In the genomic region with DNA sequence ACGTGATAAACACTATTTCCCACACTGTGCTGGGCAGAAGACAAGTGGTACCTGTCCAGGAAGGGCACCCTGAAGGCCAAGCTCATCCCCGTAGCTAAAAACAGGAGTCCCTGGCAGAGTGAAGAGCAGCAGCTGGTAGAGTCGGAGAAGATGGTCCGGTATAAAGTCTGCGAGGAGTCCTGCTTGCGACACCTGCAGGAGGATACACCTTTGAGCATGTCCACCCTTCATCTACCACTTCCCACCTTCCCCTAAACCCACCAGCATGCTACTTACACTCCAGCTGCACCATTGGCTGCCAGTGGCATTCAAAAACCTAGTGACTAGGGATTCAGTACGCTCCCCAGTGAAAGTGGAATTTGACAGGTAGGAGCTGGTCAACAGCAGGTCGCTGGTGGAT, we compare ENCODE assay signal across 13 mouse cellular contexts. TPM values are rescaled to one million over a fixed set of nuclear protein-coding genes. Genes with fewer than 3 reads are reported as not detected.
"Had no signal": no experiment of that assay in that cellular context is flagged by ENCODE, and none has a peak within 500 bp of the region (broad histone marks: within the 10 kb centered on the region; RNA-seq: fewer than 3 reads in every experiment).

No protein-coding gene starts in this region.

- DNase-seq: kidney, adult 8-10 months; kidney, postnatal 25 days; layer of hippocampus, adult 9-11 months; layer of hippocampus, postnatal 36 days; lung, adult 2 months; lung, postnatal 36 days; thymus, postnatal 4 days had no signal

- H3K27me3 ChIP-seq: intestine, embryonic 15.5 days; limb, embryonic 15.5 days; midbrain, embryonic 13.5 days; neural tube, embryonic 12.5 days had no signal

- H3K27ac ChIP-seq: limb, embryonic 15.5 days; midbrain, embryonic 13.5 days; neural tube, embryonic 12.5 days had no signal

- H3K9ac ChIP-seq: intestine, embryonic 15.5 days; limb, embryonic 15.5 days; midbrain, embryonic 13.5 days; neural tube, embryonic 12.5 days had no signal

- H3K4me3 ChIP-seq: intestine, embryonic 15.5 days; limb, embryonic 15.5 days; midbrain, embryonic 13.5 days; neural tube, embryonic 12.5 days had no signal

- ATAC-seq: intestine, embryonic 15.5 days; lung, postnatal 0 days; midbrain, embryonic 13.5 days had no signal

- H3K4me2 ChIP-seq: midbrain, embryonic 13.5 days; neural tube, embryonic 12.5 days had no signal

- H3K9me3 ChIP-seq: intestine, embryonic 15.5 days; limb, embryonic 15.5 days; midbrain, embryonic 13.5 days; neural tube, embryonic 12.5 days had no signal

RNA-seq across cellular contexts. Expression of gene 1700092M07Rik, which starts 31.6 kb away (rescaled TPM):
- polyA plus RNA-seq: lung, adult 2 months had no signal

RNA-seq across cellular contexts. Expression of gene Chrm1, which starts 45.4 kb away (rescaled TPM):
- total RNA-seq: neutrophil, adult 5-6 weeks had no signal
